Mouse (Mus musculus) c-Kit-positive CD71-negative TER-119-negative erythroid progenitor cells, embryonic 14.5 days (primary cell): Measurements from ENCODE around the gene Dnajc19.

Experiments
- DNase-seq: peaks from one replicate; pipeline ENCODE4 v3.0.0-alpha.2; 2013; ENCODE audit warnings: low read depth

Dnajc19 gene

GRCm38 (mm10) chr3:34028935-34029334, 52.2 kb downstream of the Dnajc19 start:
- DNase-seq, result no peak

- no peak for DNase-seq
These were observed 59.8 kb downstream of the Dnajc19 start for GRCm38 (mm10) chr3:34021259-34021828.

- DNase-seq, result no peak
These were observed 60.5 kb downstream of the Dnajc19 start for GRCm38 (mm10) chr3:34020382-34021258.

GRCm38 (mm10) chr3:34019540-34020381, 61.4 kb downstream of the Dnajc19 start, which contains the start of gene Fxr1:
Gene Fxr1, plus strand, starts transcription at chr3:34019943.
- DNase-seq, result peak; percentile 66

DNA sequence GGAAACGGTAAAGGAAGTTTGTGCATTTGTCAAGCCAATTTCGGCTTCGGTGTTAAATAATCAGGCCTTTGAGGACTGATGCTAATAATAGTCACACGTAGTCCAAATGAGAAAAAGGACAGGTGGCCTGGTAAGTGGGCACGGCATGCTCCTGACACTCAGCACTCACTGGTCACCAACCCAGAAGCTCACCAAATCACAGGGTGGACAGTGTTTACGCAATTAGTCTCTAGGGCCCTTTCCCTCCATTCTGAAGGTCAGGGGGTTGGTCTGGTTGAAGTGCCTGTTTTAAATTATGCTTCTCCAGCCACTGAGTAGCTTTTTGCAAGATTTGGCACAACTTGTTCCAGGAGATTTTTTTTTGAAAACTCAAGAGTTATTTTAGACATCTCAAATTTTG, 72.9 kb downstream of the Dnajc19 start:
- no peak for DNase-seq

DNA sequence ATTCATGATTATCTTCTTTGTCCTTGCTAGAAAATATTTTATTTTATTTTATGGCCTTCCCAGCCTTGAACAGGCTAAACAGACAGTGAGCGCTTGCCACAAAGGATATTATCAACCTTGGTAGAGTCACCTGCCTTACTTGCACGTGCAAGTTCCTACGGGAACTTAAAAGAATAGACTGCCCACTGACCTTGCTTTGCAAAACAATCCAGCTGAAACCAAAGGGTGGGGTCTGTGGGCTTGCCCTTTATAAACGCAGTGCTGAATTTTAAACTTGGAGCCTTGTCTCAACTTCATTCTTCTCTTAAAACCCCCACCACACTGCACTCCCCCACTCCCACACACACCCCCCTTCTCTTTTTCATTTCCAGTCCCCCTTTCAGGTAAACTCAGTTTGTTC, 73.5 kb downstream of the Dnajc19 start:
- DNase-seq, result no peak

DNA sequence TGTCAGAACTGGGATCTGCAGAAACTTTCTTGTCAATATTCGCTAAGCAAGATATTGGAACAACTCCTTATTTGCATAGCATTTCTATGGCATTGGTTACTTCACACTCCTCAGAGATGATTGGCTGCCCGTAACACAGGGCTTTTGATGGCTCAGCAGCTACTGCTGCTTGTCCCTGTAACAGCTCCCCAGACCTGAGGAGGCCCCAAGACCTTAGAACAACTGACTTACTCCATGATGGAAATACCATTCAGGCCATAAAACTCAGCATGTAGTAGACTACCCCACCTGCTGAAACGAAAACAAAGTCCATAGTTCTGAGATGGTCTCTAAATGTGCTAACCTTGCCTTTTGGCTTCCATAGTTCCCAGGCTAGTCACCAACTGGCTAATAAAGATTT, 74.3 kb downstream of the Dnajc19 start:
- no peak for DNase-seq

GRCm38 (mm10) chr3:34006301-34006700, 74.8 kb downstream of the Dnajc19 start:
- DNase-seq, result no peak
